Mouse (Mus musculus) spleen, adult 2 months (tissue): ENCODE measurements around the gene Nup188.

Experiments
- CTCF ChIP-seq: fragments of 200-500 bp; IDR thresholded peaks from 2 replicates; pipeline ENCODE4 v1.5.1; 2011; ENCODE audit warnings: mild to moderate bottlenecking, inconsistent platforms; ENCODE audit not compliant: insufficient read depth, insufficient read length, insufficient replicate concordance; ENCODE audit errors: extremely low read depth
- POLR2A ChIP-seq: fragments of 200-500 bp; IDR thresholded peaks from 2 replicates; pipeline ENCODE4 v1.6.1; 2011; ENCODE audit warnings: low read depth, low read length, inconsistent platforms

DNA sequence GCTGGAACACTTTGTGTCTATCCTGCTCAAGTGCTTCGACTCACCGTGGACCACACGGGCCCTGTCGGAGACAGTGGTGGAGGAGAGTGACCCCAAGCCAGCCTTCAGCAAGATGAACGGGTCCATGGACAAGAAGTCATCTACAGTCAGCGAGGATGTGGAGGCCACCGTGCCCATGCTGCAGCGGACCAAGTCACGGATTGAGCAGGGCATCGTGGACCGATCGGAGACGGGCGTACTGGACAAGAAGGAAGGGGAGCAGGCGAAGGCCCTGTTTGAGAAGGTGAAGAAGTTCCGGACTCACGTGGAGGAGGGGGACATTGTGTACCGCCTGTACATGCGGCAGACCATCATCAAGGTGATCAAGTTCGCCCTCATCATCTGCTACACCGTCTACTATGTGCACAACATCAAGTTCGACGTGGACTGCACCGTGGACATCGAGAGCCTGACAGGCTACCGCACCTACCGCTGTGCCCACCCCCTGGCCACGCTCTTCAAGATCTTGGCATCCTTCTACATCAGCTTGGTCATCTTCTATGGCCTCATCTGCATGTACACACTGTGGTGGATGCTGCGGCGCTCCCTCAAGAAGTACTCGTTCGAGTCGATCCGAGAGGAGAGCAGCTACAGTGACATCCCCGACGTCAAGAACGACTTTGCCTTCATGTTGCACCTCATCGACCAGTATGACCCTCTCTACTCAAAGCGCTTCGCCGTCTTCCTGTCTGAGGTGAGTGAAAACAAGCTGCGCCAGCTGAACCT is 30.4 kb upstream of the Nup188 start:
- TF ChIP-seq POLR2A (no peak), CTCF (no peak)
